Mouse (Mus musculus) CH12.LX (cell line): Measurements from ENCODE around the gene Siae. TPM values are rescaled to one million over a fixed set of nuclear protein-coding genes. Genes with fewer than 3 reads are reported as not detected.

Experiments used
- DNase-seq: peaks from one replicate; pipeline ENCODE4 v3.0.0-alpha.2; 2013; ENCODE audit errors: extremely low read depth
- H3K27ac ChIP-seq: 2 replicates; pipeline ENCODE4 v1.5.1; 2012; ENCODE audit warnings: low read depth, mild to moderate bottlenecking, control low read depth, moderate library complexity; ENCODE audit not compliant: insufficient read depth
- H3K27me3 ChIP-seq: replicated peaks from 2 replicates; pipeline ENCODE3; 2012; ENCODE audit warnings: inconsistent platforms
- H3K36me3 ChIP-seq, 2 experiments: replicated peaks in 1 of 2; 2 replicates each; pipeline versions ENCODE3 to v1.6.1; 2012; ENCODE audit warnings: inconsistent platforms in 1 of 2, low read length in 1 of 2, mild to moderate bottlenecking in 1 of 2, mixed read lengths in 1 of 2, moderate library complexity in 1 of 2; ENCODE audit not compliant: control insufficient read depth in 1 of 2, insufficient read depth in 1 of 2
- H3K4me1 ChIP-seq, 2 experiments: 2 replicates each; pipeline ENCODE4 v1.6.1; 2012; ENCODE audit warnings: inconsistent platforms in 1 of 2, moderate library complexity in 1 of 2; ENCODE audit not compliant: insufficient read depth in 2 of 2, control insufficient read depth in 1 of 2
- H3K4me2 ChIP-seq: 2 replicates; pipeline ENCODE4 v1.6.1; 2012; ENCODE audit warnings: low read depth, mild to moderate bottlenecking, control low read depth; ENCODE audit not compliant: poor library complexity, insufficient read depth, severe bottlenecking
- H3K4me3 ChIP-seq, 3 experiments: fragments of 150-350 bp in 1 of 3; sonication (generic) in 1 of 3; replicated peaks in 1 of 3; 2 replicates each; pipeline versions ENCODE3 to v1.5.1; 2011 to 2012; ENCODE audit warnings: low read depth in 2 of 3, low read length in 2 of 3, mild to moderate bottlenecking in 2 of 3, moderate library complexity in 2 of 3, control low read depth in 1 of 3, improper control_type of control experiment in 1 of 3, inconsistent platforms in 1 of 3, mixed read lengths in 1 of 3; ENCODE audit not compliant: poor library complexity in 1 of 3
- H3K79me2 ChIP-seq: replicated peaks from 2 replicates; pipeline ENCODE4 v1.6.1; 2012; ENCODE audit warnings: mild to moderate bottlenecking, moderate library complexity; ENCODE audit not compliant: control insufficient read depth, poor library complexity, insufficient read depth, severe bottlenecking; ENCODE audit errors: extremely low read depth
- H3K9ac ChIP-seq: 2 replicates; pipeline ENCODE4 v1.6.1; 2012; ENCODE audit warnings: low read depth, mild to moderate bottlenecking, control low read depth, moderate library complexity; ENCODE audit not compliant: insufficient read depth
- H3K9me3 ChIP-seq: replicated peaks from 2 replicates; pipeline ENCODE3; 2012; ENCODE audit warnings: low read length, inconsistent platforms, mixed read lengths
- CHD2 ChIP-seq: IDR thresholded peaks from 2 replicates; pipeline ENCODE4 v1.6.1; 2011; ENCODE audit warnings: low read length, improper control_type of control experiment
- EP300 ChIP-seq: IDR thresholded peaks from 2 replicates; pipeline ENCODE4 v1.6.1; 2011; ENCODE audit warnings: low read length, improper control_type of control experiment
- ETS1 ChIP-seq: conservative IDR thresholded peaks from 2 replicates; pipeline ENCODE4 v1.6.1; 2012; ENCODE audit warnings: low read depth, mild to moderate bottlenecking, inconsistent platforms, low read length, improper control_type of control experiment, moderate library complexity
- JUN ChIP-seq: IDR thresholded peaks from 2 replicates; pipeline ENCODE4 v1.6.1; 2011; ENCODE audit warnings: low read depth, mild to moderate bottlenecking, low read length, improper control_type of control experiment, moderate library complexity; ENCODE audit not compliant: insufficient read depth
- JUND ChIP-seq: conservative IDR thresholded peaks from 2 replicates; pipeline ENCODE4 v1.6.1; 2011; ENCODE audit warnings: low read depth, low read length, improper control_type of control experiment
- KAT2A ChIP-seq: IDR thresholded peaks from 2 replicates; pipeline ENCODE4 v1.6.1; 2012; ENCODE audit warnings: low read length, improper control_type of control experiment, inconsistent platforms; ENCODE audit not compliant: insufficient replicate concordance
- MAFK ChIP-seq: IDR thresholded peaks from 2 replicates; pipeline ENCODE4 v1.6.1; 2011; ENCODE audit warnings: low read length, improper control_type of control experiment; ENCODE audit not compliant: insufficient replicate concordance
- MAX ChIP-seq: IDR thresholded peaks from 2 replicates; pipeline ENCODE4 v1.6.1; 2011; ENCODE audit warnings: low read length, improper control_type of control experiment
- MYC ChIP-seq: IDR thresholded peaks from 2 replicates; pipeline ENCODE4 v1.6.1; 2011; ENCODE audit warnings: low read depth, mild to moderate bottlenecking, improper control_type of control experiment, low read length
- PAX5 ChIP-seq: IDR thresholded peaks from 2 replicates; pipeline ENCODE4 v1.6.1; 2012; ENCODE audit warnings: low read length, inconsistent platforms, mixed read lengths
- POLR2AphosphoS2 ChIP-seq: IDR thresholded peaks from 2 replicates; pipeline ENCODE4 v1.6.1; 2011; ENCODE audit warnings: low read depth, low read length, improper control_type of control experiment
- RAD21 ChIP-seq: IDR thresholded peaks from 2 replicates; pipeline ENCODE4 v1.6.1; 2011; ENCODE audit warnings: low read depth, mild to moderate bottlenecking, low read length, improper control_type of control experiment, moderate library complexity
- SIN3A ChIP-seq: IDR thresholded peaks from 2 replicates; pipeline ENCODE4 v1.6.1; 2012; ENCODE audit warnings: low read length, improper control_type of control experiment, inconsistent platforms
- SMC3 ChIP-seq: IDR thresholded peaks from 2 replicates; pipeline ENCODE4 v1.6.1; 2011; ENCODE audit warnings: low read depth, low read length, improper control_type of control experiment
- TCF12 ChIP-seq: IDR thresholded peaks from 2 replicates; pipeline ENCODE4 v1.6.1; 2014; ENCODE audit warnings: low read depth, mild to moderate bottlenecking, inconsistent platforms, low read length, improper control_type of control experiment
- UBTF ChIP-seq: IDR thresholded peaks from 2 replicates; pipeline ENCODE4 v1.6.1; 2012; ENCODE audit warnings: low read depth, mild to moderate bottlenecking, inconsistent platforms, low read length, improper control_type of control experiment, moderate library complexity
- USF1 ChIP-seq: IDR thresholded peaks from 2 replicates; pipeline ENCODE4 v1.6.1; 2014; ENCODE audit warnings: low read depth, mild to moderate bottlenecking, inconsistent platforms, low read length, improper control_type of control experiment
- USF2 ChIP-seq: conservative IDR thresholded peaks from 2 replicates; pipeline ENCODE4 v1.6.1; 2011; ENCODE audit warnings: low read depth, low read length, improper control_type of control experiment
- ZC3H11A ChIP-seq: IDR thresholded peaks from 2 replicates; pipeline ENCODE4 v1.6.1; 2012; ENCODE audit warnings: low read depth, mild to moderate bottlenecking, inconsistent platforms, low read length, improper control_type of control experiment
- ZKSCAN1 ChIP-seq: IDR thresholded peaks from 2 replicates; pipeline ENCODE4 v1.6.1; 2012; ENCODE audit warnings: low read depth, inconsistent platforms, low read length, improper control_type of control experiment, borderline replicate concordance
- ZNF384 ChIP-seq: IDR thresholded peaks from 2 replicates; pipeline ENCODE4 v1.6.1; 2012; ENCODE audit warnings: low read depth, low read length, improper control_type of control experiment, inconsistent platforms
- dilution Hi-C: fragments of 300-500 bp; cut with MboI; formaldehyde crosslinking; loops from 2 replicates; pipeline ENCODE4 v1.14.3; 2020; ENCODE audit warnings: low sequenced_read_pairs; ENCODE audit not compliant: extremely low pct_unique_long_range_greater_than_20kb, extremely low pct_ligation_motif_present
- in situ Hi-C: fragments of 300-500 bp; cut with MboI; formaldehyde crosslinking; loops from 3 replicates; pipeline ENCODE4 v1.14.3; 2019; ENCODE audit warnings: low sequenced_read_pairs, low pct_ligation_motif_present, low pct_unique_long_range_greater_than_20kb, mixed read lengths
- polyA plus RNA-seq: library from polyadenylated mRNA; unstranded; fragments of >175 nt; gene quantifications from 2 replicates; pipeline ENCODE4 v1.2.1, GENCODE M21; 2012; ENCODE audit warnings: low read depth; ENCODE audit not compliant: insufficient read length
- total RNA-seq, 2 experiments: library from RNA; depleted of rRNA; stranded (reverse); fragments of 300-350 nt in 1 of 2; fragments of >200 nt in 1 of 2; gene quantifications; 2 replicates each; pipeline ENCODE4 v1.2.3; 2012 to 2014

The Siae gene
- total and polyA plus RNA-seq, 3 experiments: 6.2 to 8.6 (median 7.9) TPM

DNA sequence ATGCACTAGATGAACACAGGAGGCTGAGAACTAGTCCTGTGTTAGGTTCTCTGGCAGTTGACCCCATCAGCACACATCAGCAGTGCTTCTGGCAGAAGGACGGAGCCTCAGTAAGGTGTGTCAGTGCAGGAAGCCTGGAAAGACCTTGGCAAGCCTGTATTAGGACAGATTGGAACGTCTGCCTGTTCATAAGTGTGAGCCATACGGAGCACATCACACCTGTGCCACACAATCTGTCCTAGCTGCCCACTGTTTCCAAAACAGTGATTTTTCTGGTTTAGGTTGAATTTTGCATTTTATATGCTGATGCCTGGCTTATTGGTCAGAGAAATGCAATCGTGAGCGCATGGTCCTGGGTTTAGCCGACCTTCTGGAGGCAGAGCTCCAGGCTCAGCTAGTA, 65.8 kb downstream of the Siae start:
- in situ Hi-C loops: loop anchor here (5.0 to 10.0 kb wide), 3 partner anchors 76 to 196 kb away; no protein-coding TSS in a partner anchor
- DNase-seq: no peak
- Histone ChIP-seq H3K4me2 (no peak overlapping the region), H3K36me3 (peaks cover 0 to 6% of the 10 kb centered on the region in 2 experiments), H3K27me3 (no peaks in the 10 kb centered on the region), H3K9me3 (no peaks in the 10 kb centered on the region), H3K4me3 (no peak overlapping the region), H3K9ac (no peak overlapping the region), H3K4me1 (peaks cover 12 to 49% of the 10 kb centered on the region in 2 experiments), H3K79me2 (no peaks in the 10 kb centered on the region), H3K27ac (no peak overlapping the region)
- dilution Hi-C loops: no loop called here
- TF ChIP-seq USF1 (no peak), JUN (no peak), MAX (no peak), JUND (no peak)

DNA sequence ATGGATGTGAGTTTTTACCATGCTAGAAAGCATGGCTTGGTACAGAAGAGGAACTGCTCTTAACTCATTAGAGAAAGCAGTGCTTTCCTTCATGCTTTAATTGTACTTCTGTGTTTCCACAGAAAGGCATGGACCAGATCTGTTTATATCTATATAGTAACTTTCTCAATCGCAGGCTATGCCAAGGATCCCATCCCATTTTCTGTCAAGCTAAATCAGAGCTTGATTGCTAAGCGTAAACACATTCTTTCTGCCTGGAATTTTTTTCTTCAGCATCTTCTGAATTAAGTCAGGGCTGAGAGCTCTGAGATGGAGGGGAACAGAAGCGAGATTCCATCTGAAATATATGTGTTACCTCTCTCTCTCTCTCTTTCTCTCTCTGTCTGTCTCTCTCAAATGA, 68.5 kb downstream of the Siae start:
- TF ChIP-seq EP300 (no peak), SMC3 (no peak), SIN3A (no peak), ZC3H11A (no peak)
- TF ChIP-seq, all 38 proteins: peak for 0

DNA sequence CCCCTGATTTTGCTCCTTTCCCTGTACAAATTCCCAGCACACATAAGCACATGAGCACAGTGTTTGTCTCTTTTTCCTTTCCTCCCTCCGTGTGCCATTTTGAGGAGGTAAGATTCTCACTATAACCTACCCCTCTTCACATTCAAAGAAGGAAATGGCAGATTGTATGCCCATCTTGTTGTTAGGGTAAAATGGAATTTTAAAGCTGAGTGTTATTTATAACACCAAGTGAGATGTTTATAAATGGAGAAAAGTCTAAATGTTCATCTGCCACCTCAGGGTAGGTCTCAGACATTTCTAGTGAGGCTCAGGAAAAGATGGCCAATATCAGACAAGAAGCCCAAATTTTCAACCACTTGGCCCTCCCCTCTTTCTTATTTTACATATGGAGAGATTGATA, 69.0 kb downstream of the Siae start:
- H3K27me3 ChIP-seq: no peaks in the 10 kb centered on the region
- in situ Hi-C loops: loop anchor here (5.0 to 10.0 kb wide), 3 partner anchors 80 to 200 kb away; no protein-coding TSS in a partner anchor
- H3K9me3 ChIP-seq: no peaks in the 10 kb centered on the region
- peaks cover 15 to 57% of the 10 kb centered on the region in 2 experiments for H3K4me1 ChIP-seq
- no peak overlapping the region for H3K9ac ChIP-seq
- no peak for TF ChIP-seq MAX
- TF ChIP-seq ZNF384: no peak
- no peak for TF ChIP-seq ZC3H11A
- TF ChIP-seq MYC: no peak
- no peak for TF ChIP-seq ZKSCAN1
- TF ChIP-seq POLR2AphosphoS2: no peak
- no peak for TF ChIP-seq MAFK
- no peak for TF ChIP-seq USF1
- no peak for TF ChIP-seq KAT2A
- no peak for TF ChIP-seq USF2
- TF ChIP-seq PAX5: no peak
- no peak for TF ChIP-seq CHD2
- TF ChIP-seq JUN: no peak
- no peak for TF ChIP-seq TCF12
- no peak for TF ChIP-seq ETS1
- TF ChIP-seq UBTF: no peak
- TF ChIP-seq RAD21: no peak
- H3K79me2 ChIP-seq: no peaks in the 10 kb centered on the region
- no peak for DNase-seq
- H3K27ac ChIP-seq: no peak overlapping the region
- no peak overlapping the region for H3K4me3 ChIP-seq
- peaks cover 0 to 9% of the 10 kb centered on the region in 2 experiments for H3K36me3 ChIP-seq
- dilution Hi-C loops: no loop called here
- H3K4me2 ChIP-seq: no peak overlapping the region

More for the DNA sequence above, 68.5 kb downstream of the Siae start:
- peaks cover 15 to 57% of the 10 kb centered on the region in 2 experiments for H3K4me1 ChIP-seq
- in situ Hi-C loops (loop anchor here (5.0 to 10.0 kb wide), 3 partner anchors 79 to 199 kb away; no protein-coding TSS in a partner anchor), dilution Hi-C loops (no loop called here)
- H3K4me2 ChIP-seq: no peak overlapping the region
- no peak for DNase-seq
- no peak overlapping the region for H3K9ac ChIP-seq
- H3K36me3 ChIP-seq: peaks cover 0 to 8% of the 10 kb centered on the region in 2 experiments
- no peaks in the 10 kb centered on the region for H3K27me3 ChIP-seq
- H3K27ac ChIP-seq: no peak overlapping the region
- no peaks in the 10 kb centered on the region for H3K9me3 ChIP-seq
- no peaks in the 10 kb centered on the region for H3K79me2 ChIP-seq
- no peak overlapping the region for H3K4me3 ChIP-seq
